Mouse (Mus musculus): ENCODE results near the gene Gm20388. TPM values are rescaled to one million over a fixed set of nuclear protein-coding genes. Genes with fewer than 3 reads are reported as not detected.
A peak's percentile ranks its signal among the peaks of the same experiment; 100 is the strongest.

The Gm20388 gene
- polyA plus RNA-seq, 1 experiment from 2014 or later = not detected

DNA sequence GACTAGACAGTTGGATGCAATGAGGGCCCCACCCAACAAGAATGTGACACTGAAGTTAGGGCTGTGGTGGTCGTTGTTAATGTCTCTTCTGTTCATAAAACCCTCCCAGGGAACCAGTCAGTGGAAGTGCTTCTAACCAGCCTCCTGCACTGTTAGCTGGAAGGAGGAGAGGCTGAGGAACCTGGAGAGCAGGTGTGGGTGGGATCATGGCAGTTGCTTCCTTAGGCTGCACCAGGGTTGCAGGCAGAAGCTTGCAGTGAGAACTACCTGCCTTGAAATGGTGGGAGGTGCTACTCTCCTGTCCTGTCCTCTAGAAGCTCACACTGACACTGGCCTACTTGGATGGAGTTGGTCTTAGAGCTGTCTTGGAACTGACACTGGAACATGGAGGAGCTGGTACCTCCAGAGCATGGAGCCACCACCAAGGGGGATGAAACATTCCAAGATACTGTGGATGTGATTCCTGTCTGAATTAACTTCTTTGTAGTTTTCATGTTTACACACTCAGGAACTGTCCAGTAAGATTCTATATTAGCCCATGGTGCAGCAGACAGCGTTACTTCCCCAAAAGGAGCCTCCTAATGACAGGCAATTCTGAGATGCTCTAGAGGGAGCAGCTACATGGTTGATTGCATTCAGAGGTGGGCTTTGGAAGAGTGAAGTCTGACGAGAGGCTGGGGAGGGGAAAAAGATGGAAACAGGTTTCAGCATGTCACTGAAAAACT is 2043.3 kb downstream of the Gm20388 start:
- no peaks in the 10 kb centered on the region for H3K9me3 ChIP-seq (replicated peaks)
- no peak overlapping the region for H3K4me3 ChIP-seq (replicated peaks)
- no peaks in the 10 kb centered on the region for H3K27me3 ChIP-seq
- DNase-seq = no peak
- peaks cover 48% of the 10 kb centered on the region for H3K36me3 ChIP-seq
- WGBS (ENCODE audit: insufficient replicate concordance) = 37% methylated on average over 3 of the region's 3 CpGs
- no peak overlapping the region for H3K4me2 ChIP-seq
- peak overlapping the region; percentile 15; the same call in 1 of the 2 replicates for H3K27ac ChIP-seq
- no peak for ATAC-seq (ENCODE audit: low read depth)
- H3K9ac ChIP-seq = 0 out of 2 replicates have a peak overlapping the region, but pooled peaks have one; percentile 99
- peaks cover 83% of the 10 kb centered on the region for H3K4me1 ChIP-seq (replicated peaks)

GRCm38 (mm10) chr8:121954981-121955555 is 2044.4 kb downstream of the Gm20388 start:
- Histone ChIP-seq H3K36me3 (peaks cover 51% of the 10 kb centered on the region), H3K27ac (peak overlapping the region; percentile 31), H3K4me2 (peak overlapping the region; percentile 23; the same call in 1 of the 2 replicates), H3K27me3 (no peaks in the 10 kb centered on the region), H3K9me3 (replicated peaks) (no peaks in the 10 kb centered on the region), H3K4me1 (replicated peaks) (peaks cover 77% of the 10 kb centered on the region), H3K4me3 (replicated peaks) (no peak overlapping the region), H3K9ac (no peak overlapping the region)
- ATAC-seq (ENCODE audit: low read depth) = no peak
- no peak for DNase-seq
- WGBS (ENCODE audit: insufficient replicate concordance) = 54% methylated on average over 10 of the region's 10 CpGs

GRCm38 (mm10) chr8:121955825-121956500 is 2045.3 kb downstream of the Gm20388 start:
- Histone ChIP-seq H3K4me3 (replicated peaks) (no peak overlapping the region), H3K36me3 (peaks cover 56% of the 10 kb centered on the region), H3K4me1 (replicated peaks) (peaks cover 81% of the 10 kb centered on the region), H3K4me2 (peak overlapping the region; percentile 25), H3K27me3 (no peaks in the 10 kb centered on the region), H3K9ac (peak overlapping the region; percentile 40), H3K27ac (peak overlapping the region; percentile 71), H3K9me3 (replicated peaks) (no peaks in the 10 kb centered on the region)
- DNase-seq (peak; percentile 23), ATAC-seq (ENCODE audit: low read depth) (peak; percentile 70)
- WGBS (ENCODE audit: insufficient replicate concordance) = 18% methylated on average over 1 of the region's 1 CpGs

DNA sequence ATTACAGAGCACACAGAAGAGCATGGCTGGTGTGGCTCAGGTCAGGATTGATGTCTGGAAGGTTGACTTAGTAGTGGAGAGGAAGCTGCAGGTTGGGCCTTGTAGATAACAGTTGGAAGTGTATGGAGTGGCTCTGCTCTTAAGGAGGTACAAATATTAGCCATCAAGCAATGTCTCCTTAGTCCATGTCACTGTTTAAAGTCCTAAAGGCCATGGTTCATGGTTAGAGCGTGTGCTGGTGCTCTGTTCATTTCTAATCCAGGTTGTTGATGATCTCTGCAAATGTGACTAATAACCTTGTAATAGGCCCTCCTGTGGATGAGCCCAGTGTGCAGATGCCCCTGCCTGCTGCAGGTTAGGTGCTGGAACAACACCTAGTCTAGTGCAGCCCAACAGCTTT is 2047.8 kb downstream of the Gm20388 start:
- peaks cover 67% of the 10 kb centered on the region for H3K4me1 ChIP-seq (replicated peaks)
- WGBS (ENCODE audit: insufficient replicate concordance) = 79% methylated on average over 1 of the region's 1 CpGs
- no peak for ATAC-seq (ENCODE audit: low read depth)

DNA sequence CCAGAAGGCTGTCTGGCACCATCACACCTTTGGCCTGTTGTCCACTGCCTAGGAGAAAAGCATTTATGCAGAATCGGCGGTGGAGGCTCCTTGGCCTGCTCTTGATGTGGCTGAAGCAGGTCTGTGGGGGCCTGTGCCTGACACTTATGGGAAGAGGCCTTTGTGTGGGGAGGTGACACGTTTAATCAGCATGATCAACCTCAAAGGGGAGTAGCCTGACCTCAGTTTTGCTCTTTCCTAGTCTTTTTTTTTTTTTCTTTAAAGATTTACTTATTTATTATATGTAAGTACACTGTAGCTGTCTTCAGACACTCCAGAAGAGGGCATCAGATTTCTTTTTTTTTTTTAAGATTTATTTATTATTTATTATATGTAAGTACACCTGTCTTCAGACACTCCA is 2052.3 kb downstream of the Gm20388 start:
- Histone ChIP-seq H3K27ac (no peak overlapping the region), H3K27me3 (no peaks in the 10 kb centered on the region), H3K9me3 (replicated peaks) (no peaks in the 10 kb centered on the region), H3K4me1 (replicated peaks) (peaks cover 49% of the 10 kb centered on the region), H3K4me3 (replicated peaks) (no peak overlapping the region), H3K4me2 (no peak overlapping the region), H3K9ac (no peak overlapping the region), H3K36me3 (peaks cover 12% of the 10 kb centered on the region; the same call in 1 of the 2 replicates)
- ATAC-seq (ENCODE audit: low read depth) (no peak), DNase-seq (no peak)
- WGBS (ENCODE audit: insufficient replicate concordance) = 50% methylated on average over 3 of the region's 3 CpGs

More for the DNA sequence above, 2047.8 kb downstream of the Gm20388 start:
- no peak for DNase-seq
- Histone ChIP-seq H3K27me3 (no peaks in the 10 kb centered on the region), H3K9me3 (replicated peaks) (no peaks in the 10 kb centered on the region), H3K4me3 (replicated peaks) (no peak overlapping the region), H3K4me2 (no peak overlapping the region), H3K9ac (0 out of 2 replicates have a peak overlapping the region, but pooled peaks have one; percentile 11), H3K27ac (no peak overlapping the region), H3K36me3 (peaks cover 44% of the 10 kb centered on the region)

GRCm38 (mm10) chr8:121964716-121965512 is 2054.3 kb downstream of the Gm20388 start:
- Histone ChIP-seq H3K36me3 (peaks cover 8% of the 10 kb centered on the region; the same call in 1 of the 2 replicates), H3K4me3 (replicated peaks) (no peak overlapping the region), H3K9ac (no peak overlapping the region), H3K4me2 (no peak overlapping the region), H3K27me3 (no peaks in the 10 kb centered on the region), H3K27ac (no peak overlapping the region), H3K4me1 (replicated peaks) (peaks cover 52% of the 10 kb centered on the region), H3K9me3 (replicated peaks) (no peaks in the 10 kb centered on the region)
- no peak for ATAC-seq (ENCODE audit: low read depth)
- 74% methylated on average over 8 of the region's 8 CpGs for WGBS (ENCODE audit: insufficient replicate concordance)
- DNase-seq = no peak

DNA sequence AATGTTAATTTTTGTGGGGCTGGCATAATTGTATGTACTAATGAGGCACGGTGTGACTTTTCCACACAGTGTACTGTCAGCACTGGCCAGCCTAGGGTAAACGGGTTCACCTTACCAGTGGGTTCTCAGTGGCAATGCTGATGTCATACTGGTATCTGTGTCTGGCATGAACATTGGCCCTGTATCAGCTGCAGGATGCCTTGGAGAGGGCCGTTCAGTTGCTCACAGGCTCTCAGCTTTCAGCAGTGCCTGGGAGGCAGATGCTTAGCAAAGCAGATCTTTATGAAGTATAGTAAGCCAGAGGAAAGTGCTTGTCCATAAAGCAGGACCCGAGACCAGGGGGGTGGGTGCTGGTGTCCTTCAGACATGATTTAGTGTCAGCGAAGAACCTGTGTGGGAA is 2055.5 kb downstream of the Gm20388 start:
- Histone ChIP-seq H3K27ac (no peak overlapping the region), H3K4me3 (replicated peaks) (no peak overlapping the region), H3K4me1 (replicated peaks) (peaks cover 54% of the 10 kb centered on the region), H3K36me3 (peaks cover 7% of the 10 kb centered on the region; the same call in 1 of the 2 replicates), H3K9me3 (replicated peaks) (no peaks in the 10 kb centered on the region), H3K27me3 (no peaks in the 10 kb centered on the region), H3K4me2 (no peak overlapping the region), H3K9ac (no peak overlapping the region)
- whole genome bisulfite sequencing (ENCODE audit: insufficient replicate concordance) = 69% methylated on average over 5 of the region's 5 CpGs
- ATAC-seq (ENCODE audit: low read depth) (no peak), DNase-seq (no peak)

DNA sequence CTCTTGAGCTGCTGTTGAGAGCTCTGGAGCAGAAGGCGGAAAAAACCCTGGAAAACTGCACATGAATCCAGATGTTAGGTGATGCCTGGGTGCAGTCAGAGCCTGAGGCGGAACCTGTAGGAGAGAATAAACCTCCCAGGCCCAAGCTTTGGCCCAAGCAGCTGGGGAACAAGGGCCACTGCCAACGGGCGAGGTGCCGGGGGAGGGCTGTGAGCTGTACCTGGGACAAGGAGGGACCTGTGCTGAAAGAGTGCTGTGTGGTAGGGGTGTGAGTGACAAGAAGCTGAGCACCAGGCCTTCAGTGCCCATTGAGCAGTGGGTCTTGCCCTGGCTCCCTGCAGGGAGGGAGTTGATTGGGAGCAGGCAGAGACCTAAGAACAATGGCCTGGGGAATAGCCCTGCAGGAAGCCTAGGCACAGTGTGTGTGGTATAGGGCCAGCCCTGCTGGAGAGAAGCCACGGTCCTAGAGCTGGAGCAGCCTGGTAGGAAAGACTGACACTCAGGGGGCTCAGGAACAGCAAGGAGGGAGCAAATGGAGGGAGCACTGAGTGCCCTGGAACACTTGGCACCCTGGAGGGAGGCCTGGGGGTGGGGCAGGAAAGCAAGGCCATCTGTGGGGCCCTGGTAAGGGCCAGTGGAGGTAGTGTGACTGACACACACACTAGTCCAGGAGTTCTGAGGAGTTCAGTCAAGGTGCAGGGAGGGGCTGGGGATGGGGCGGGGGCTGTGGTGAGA is 2056.2 kb downstream of the Gm20388 start:
- H3K27me3 ChIP-seq = no peaks in the 10 kb centered on the region
- DNase-seq (no peak), ATAC-seq (ENCODE audit: low read depth) (peak; percentile 45; the same call in 1 of the 2 replicates)
- no peaks in the 10 kb centered on the region for H3K9me3 ChIP-seq (replicated peaks)
- H3K4me1 ChIP-seq (replicated peaks) = peaks cover 58% of the 10 kb centered on the region
- H3K36me3 ChIP-seq = peaks cover 7% of the 10 kb centered on the region; the same call in 1 of the 2 replicates
- H3K9ac ChIP-seq = peak overlapping the region; percentile 37; the same call in 1 of the 2 replicates
- WGBS (ENCODE audit: insufficient replicate concordance) = 65% methylated on average over 7 of the region's 7 CpGs
- H3K4me2 ChIP-seq = no peak overlapping the region
- H3K4me3 ChIP-seq (replicated peaks) = no peak overlapping the region
- H3K27ac ChIP-seq = no peak overlapping the region

DNA sequence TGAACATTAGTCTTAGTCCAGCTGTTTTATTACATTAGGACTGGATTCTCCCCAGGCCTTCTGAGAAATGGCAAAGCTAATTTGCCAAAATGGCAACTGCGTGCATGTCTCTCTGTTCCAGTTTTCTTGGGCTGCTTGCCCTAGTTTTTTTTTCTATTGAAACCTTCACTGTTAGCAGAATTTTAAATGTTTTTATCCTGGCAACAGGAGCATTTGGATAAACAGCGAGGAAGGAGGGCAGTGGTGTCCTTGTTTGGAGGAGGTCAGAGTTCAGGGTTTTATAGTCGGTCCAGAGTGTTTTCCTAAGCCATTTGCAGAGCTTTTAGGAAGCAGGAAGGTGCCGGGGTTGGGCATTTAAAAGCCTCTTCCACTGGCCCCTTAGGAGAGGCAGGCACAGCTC is 2057.3 kb downstream of the Gm20388 start:
- Histone ChIP-seq H3K27me3 (no peaks in the 10 kb centered on the region), H3K4me1 (replicated peaks) (peaks cover 50% of the 10 kb centered on the region)

DNA sequence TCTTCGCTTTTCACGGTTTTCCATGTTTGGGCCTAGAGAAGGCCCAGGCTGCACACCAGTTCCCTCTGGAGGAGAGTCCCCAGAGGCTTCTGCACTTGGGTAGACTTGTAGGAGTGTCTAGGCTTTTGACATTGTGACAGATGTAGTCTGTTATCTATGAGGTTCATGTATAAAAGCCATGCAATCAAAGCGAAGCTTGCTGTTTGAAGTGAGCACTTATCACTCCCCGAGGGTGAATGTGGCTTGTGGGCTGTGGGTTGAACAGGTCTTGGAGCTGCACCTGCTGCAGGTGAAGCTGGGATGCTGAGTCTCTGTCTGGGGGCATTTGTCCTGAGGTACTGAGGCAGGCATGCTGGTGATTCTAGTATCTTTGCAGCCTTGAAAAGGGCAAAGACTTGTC is 2057.9 kb downstream of the Gm20388 start:
- peak; percentile 64; the same call in 1 of the 2 replicates for ATAC-seq (ENCODE audit: low read depth)
- H3K27me3 ChIP-seq = no peaks in the 10 kb centered on the region
- H3K9ac ChIP-seq = no peak overlapping the region
- H3K36me3 ChIP-seq = peaks cover 7% of the 10 kb centered on the region; the same call in 1 of the 2 replicates
- H3K27ac ChIP-seq = no peak overlapping the region
- H3K9me3 ChIP-seq (replicated peaks) = no peaks in the 10 kb centered on the region
- no peak overlapping the region for H3K4me3 ChIP-seq (replicated peaks)
- H3K4me2 ChIP-seq = no peak overlapping the region
- no peak for DNase-seq
- 38% methylated on average over 4 of the region's 4 CpGs for WGBS (ENCODE audit: insufficient replicate concordance)
- H3K4me1 ChIP-seq (replicated peaks) = peaks cover 50% of the 10 kb centered on the region

More for the DNA sequence above, 2057.3 kb downstream of the Gm20388 start:
- Histone ChIP-seq H3K36me3 (peaks cover 7% of the 10 kb centered on the region; the same call in 1 of the 2 replicates), H3K9ac (no peak overlapping the region), H3K9me3 (replicated peaks) (no peaks in the 10 kb centered on the region), H3K4me2 (no peak overlapping the region), H3K4me3 (replicated peaks) (no peak overlapping the region), H3K27ac (no peak overlapping the region)
- DNase-seq (no peak), ATAC-seq (ENCODE audit: low read depth) (no peak)
- 75% methylated on average over 4 of the region's 4 CpGs for WGBS (ENCODE audit: insufficient replicate concordance)

All from liver, embryonic 13.5 days (tissue).